Mouse (Mus musculus) B cell, adult 67 days (primary cell): ENCODE data around the gene Jund. TPM values are rescaled to one million over a fixed set of nuclear protein-coding genes. Genes with fewer than 3 reads are reported as not detected.

Source experiments
- total RNA-seq, 2 experiments: library from RNA; stranded (reverse); gene quantifications; 4 replicates each; pipeline ENCODE4 v1.2.4; 2023

The Jund gene
- total RNA-seq = 1,000 to 10,000 TPM; 1,149 to 1,767 TPM

DNA sequence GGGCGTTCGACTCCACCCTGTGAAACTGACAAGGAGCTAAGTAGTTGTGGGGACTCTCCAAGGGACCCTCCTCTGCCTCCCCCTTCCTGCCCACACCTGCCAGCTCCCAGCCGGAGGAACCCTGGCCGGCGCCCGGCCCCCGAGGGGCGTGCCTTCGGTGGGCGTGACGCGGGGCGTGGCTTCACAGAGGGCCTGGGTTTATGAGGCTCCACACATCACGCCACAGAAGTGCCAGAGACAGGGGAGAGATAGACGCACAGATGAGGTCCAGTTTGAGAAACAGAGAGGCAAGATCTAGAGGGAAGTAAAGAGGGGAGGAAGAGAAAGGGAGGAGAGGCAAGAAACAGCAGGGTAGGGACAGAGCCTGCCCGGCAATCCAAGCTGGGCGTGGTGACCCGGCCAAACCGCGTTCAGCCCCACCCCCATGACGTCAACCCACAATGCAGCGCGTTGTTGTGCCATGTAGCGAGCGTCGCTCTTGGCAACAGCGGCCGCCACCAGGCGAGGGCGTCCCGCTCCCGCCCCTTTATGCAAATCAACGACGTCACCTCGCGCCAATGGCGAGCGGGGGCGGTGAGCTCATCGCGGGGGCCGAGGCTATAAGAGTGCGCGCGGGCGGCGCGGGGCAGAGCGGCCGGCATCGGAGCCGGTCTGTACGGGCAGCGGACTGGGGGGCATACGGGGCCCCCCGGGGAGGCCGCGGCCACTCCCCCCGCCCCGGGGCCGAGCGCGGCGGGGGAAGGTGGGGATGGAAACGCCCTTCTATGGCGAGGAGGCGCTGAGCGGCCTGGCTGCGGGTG, at the start of gene Jund:
Jund (plus strand) TSS at position 640 of the 800 bp plus-strand sequence.

DNA sequence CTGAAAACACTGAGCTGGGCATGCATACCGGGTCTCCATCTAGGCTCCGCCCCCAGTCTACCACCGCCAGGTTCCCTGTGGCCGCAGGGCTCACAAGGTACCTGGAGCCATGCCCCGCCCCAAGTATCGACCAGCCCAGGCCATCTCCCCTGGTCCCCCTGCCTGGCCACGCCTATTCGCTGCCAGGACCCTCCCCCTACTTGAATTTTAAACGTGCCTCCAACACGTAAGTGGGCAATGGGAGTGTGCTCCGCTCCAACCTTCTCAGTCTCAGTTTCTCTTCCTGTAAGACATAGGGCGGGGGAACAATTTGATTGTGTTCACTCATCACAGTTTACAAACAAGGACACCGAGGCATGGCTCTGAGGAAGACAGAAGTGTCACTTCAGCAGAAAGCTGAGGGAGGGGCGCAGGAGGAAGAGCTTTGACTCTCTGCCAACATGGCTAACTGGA, 38.5 kb upstream of the Jund start, which contains the start of gene Pgpep1:
Pgpep1 (minus strand) TSS at position 116 of the 453 bp plus-strand sequence.

DNA sequence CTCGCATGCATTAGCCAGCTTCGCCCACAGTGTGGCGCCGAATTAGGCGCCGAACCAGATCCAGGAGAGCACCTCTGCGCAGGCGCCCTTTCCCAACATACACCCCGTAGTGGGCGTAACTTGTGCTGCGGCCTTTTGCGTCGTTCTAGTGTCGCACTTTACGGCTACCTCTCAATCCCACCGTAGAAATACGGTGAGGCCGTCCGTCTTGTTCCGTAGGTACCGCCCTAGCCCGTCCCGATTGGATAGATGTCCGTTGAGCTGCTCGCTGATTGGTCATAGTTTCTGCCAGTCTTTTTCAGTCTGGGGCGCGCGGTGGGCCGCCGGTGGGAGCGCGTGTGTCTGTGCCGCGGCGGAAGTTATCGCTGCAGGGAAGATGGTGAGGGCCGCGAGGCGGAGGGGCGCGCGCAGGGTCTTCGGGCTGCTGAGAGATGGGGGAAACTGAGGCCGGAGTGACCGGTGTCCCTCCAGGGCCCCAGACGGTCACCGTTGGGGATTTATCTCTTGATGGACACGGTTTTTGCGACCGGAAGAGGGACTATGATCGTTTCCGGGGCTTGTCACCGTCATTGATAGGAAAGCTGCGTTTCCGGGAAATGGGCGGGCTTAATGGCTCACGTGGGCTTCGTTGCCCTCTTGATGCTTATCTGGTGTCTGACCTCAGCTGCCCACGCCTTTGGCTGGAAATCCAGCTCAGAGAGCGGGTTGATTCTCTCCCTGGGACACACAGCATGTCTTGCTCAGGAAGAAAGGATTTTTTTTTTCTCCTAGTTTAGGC, 25.5 kb upstream of the Jund start, which contains the start of gene Lsm4:
Lsm4 (plus strand) TSS at position 170 of the 778 bp plus-strand sequence.

DNA sequence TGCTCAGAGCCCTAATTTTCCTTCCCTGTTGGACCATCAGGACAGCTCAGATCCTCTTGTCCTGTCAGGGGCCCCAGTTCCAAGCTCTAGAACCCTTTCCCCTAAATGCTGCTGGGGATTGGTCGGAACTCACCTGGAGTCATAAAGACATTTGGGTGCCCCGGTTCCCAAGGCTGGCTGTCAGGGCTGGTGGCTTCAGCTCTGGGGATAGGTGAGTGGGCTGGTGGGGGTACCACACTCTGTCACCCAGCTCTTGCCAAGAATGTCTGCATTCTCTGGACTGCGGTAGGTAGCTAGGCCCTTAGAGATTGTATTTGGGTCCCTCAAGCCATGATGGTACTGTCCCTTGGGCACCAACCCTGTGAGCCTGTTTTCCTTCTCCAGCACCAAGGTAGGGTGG, 4.5 kb downstream of the Jund start, which contains the start of gene Iqcn:
Iqcn (plus strand) TSS at position 171 of the 400 bp plus-strand sequence.

DNA sequence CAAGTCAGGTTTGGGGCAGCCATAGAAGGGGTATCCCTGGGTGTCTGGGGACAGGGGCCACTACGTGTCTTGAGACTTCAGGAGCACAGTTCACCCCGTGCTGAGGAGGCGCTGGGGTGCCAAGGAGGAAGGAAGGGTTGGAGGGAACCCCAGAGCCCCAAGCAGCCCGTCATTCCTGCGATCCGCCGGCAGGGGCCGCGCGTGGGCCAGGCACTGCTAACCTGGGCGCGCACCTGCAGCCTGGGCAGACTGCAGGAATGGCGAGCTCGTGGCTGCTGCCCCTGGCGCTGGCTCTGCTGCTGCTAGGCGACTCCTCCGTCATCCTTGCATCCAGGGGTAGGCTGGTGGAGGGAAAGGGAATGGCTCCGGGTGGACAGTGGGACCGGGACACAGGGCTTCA, 19.5 kb downstream of the Jund start, which contains the start of gene Gm3336:
Gm3336 (plus strand) TSS at position 247 of the 400 bp plus-strand sequence.

DNA sequence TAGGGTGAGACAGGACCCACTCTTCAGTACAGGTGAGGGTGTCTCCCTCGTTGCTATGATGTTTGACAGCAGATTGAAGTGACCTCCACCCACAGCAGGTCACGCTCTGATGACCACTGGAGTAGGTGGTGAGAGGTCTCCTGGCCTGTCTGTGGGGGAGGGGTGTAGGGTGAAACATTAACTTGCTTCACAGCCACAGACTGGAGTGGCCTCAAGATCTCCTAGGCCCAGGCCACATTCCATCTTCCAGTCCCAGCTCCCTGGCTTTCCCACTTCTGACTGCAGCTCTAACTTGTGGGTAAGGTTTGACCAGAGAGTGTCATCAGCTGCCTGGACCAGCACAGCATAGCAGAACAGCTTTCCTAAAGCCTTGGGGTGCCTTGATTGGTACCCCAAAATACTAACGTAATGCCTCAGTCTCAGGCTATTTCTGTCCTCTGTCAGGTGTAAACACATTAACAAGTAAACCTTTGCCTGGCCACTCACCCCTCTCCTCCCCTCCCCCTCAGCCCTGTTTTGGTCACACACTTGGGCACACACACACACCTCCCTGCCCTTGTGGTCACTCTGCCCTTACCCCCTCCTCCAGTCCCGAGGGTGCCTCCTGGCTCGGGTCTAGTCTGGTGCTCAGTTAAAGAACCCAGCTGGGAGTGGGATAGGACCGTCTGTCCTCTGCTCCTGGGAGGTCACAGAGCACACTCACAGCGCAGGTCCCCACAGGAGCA, 24.9 kb downstream of the Jund start, which contains the start of gene Pde4c:
Pde4c (plus strand) TSS at position 235 of the 725 bp plus-strand sequence.

Other genes starting within 250 kb of the Jund start
- 10 to 100 TPM in 1 of 2 experiments, 1 to 10 TPM in 1; 8.7 to 11.8 TPM for gene Klhl26, start 222.0 kb upstream of the Jund start, total RNA-seq
- not detected for gene Tmem59l, start 211.6 kb upstream of the Jund start, total RNA-seq
- gene Crlf1, start 205.8 kb upstream of the Jund start, total RNA-seq = under 1 TPM in 1 of 2 experiments, not detected in 1; 0.44 TPM
- gene Rex1bd, start 192.2 kb upstream of the Jund start, total RNA-seq = 10 to 100 TPM; 37.6 to 48.4 TPM
- 1,000 to 10,000 TPM; 2,722 to 2,902 TPM for gene Uba52, start 188.1 kb upstream of the Jund start, total RNA-seq
- 100 to 1,000 TPM; 269 TPM for gene Fkbp8, start 171.2 kb upstream of the Jund start, total RNA-seq
- gene Kxd1, start 171.0 kb upstream of the Jund start, total RNA-seq = 10 to 100 TPM; 60.6 to 70.4 TPM
- gene Ell, start 159.5 kb upstream of the Jund start, total RNA-seq = 10 to 100 TPM; 28.8 to 33.6 TPM
- gene Isyna1, start 104.6 kb upstream of the Jund start, total RNA-seq = 10 to 100 TPM; 91.5 to 93.5 TPM
- gene Ssbp4, start 90.1 kb upstream of the Jund start, total RNA-seq = 10 to 100 TPM; 41.8 to 66.9 TPM
- gene Lrrc25, start 82.8 kb upstream of the Jund start, total RNA-seq = 1 to 10 TPM; 7.7 to 7.8 TPM
- not detected for gene Gdf15, start 66.5 kb upstream of the Jund start, total RNA-seq
- gene Pgpep1, start 38.6 kb upstream of the Jund start, total RNA-seq = 10 to 100 TPM; 14.3 to 16.2 TPM
- gene Lsm4, start 25.7 kb upstream of the Jund start, total RNA-seq = 100 to 1,000 TPM; 114 to 117 TPM
- gene Iqcn, start 4.5 kb downstream of the Jund start, total RNA-seq = 10 to 100 TPM; 19.0 to 55.4 TPM
- gene Gm3336, start 19.6 kb downstream of the Jund start, total RNA-seq = not detected
- gene Pde4c, start 24.8 kb downstream of the Jund start, total RNA-seq = 1 to 10 TPM; 3.8 to 4.3 TPM
- gene Rab3a, start 55.7 kb downstream of the Jund start, total RNA-seq = 10 to 100 TPM; 11.7 to 14.5 TPM
- gene Mpv17l2, start 62.0 kb downstream of the Jund start, total RNA-seq = 10 to 100 TPM; 24.5 to 25.5 TPM
- gene Pik3r2, start 77.8 kb downstream of the Jund start, total RNA-seq = 10 to 100 TPM; 26.3 to 27.3 TPM
- gene Mast3, start 106.1 kb downstream of the Jund start, total RNA-seq = 100 to 1,000 TPM; 196 to 209 TPM
- under 1 TPM in 1 of 2 experiments, not detected in 1; 0.55 TPM for gene Il12rb1, start 109.5 kb downstream of the Jund start, total RNA-seq
- gene Arrdc2, start 140.8 kb downstream of the Jund start, total RNA-seq = 10 to 100 TPM; 22.2 to 25.6 TPM
- gene Kcnn1, start 164.3 kb downstream of the Jund start, total RNA-seq = not detected
- gene Ccdc124, start 175.0 kb downstream of the Jund start, total RNA-seq = 10 to 100 TPM; 40.9 to 42.3 TPM
- gene Slc5a5, start 193.8 kb downstream of the Jund start, total RNA-seq = not detected
- 1,000 to 10,000 TPM; 3,871 to 4,029 TPM for gene Rpl18a, start 198.5 kb downstream of the Jund start, total RNA-seq
- gene Map1s, start 207.0 kb downstream of the Jund start, total RNA-seq = 10 to 100 TPM; 64.6 to 71.3 TPM